Mouse (Mus musculus) olfactory bulb, adult 2 months (tissue): ENCODE data around the gene Tmem184b.

Experiments used
- CTCF ChIP-seq: fragments of 200-500 bp; IDR thresholded peaks from 2 replicates; pipeline ENCODE4 v1.5.1; 2012; ENCODE audit warnings: low read depth, mild to moderate bottlenecking, low read length, moderate library complexity; ENCODE audit not compliant: insufficient read depth
- POLR2A ChIP-seq: fragments of 200-500 bp; IDR thresholded peaks from 2 replicates; pipeline ENCODE4 v1.6.1; 2012; ENCODE audit warnings: mild to moderate bottlenecking, low read depth, low read length, moderate library complexity; ENCODE audit not compliant: insufficient read depth

DNA sequence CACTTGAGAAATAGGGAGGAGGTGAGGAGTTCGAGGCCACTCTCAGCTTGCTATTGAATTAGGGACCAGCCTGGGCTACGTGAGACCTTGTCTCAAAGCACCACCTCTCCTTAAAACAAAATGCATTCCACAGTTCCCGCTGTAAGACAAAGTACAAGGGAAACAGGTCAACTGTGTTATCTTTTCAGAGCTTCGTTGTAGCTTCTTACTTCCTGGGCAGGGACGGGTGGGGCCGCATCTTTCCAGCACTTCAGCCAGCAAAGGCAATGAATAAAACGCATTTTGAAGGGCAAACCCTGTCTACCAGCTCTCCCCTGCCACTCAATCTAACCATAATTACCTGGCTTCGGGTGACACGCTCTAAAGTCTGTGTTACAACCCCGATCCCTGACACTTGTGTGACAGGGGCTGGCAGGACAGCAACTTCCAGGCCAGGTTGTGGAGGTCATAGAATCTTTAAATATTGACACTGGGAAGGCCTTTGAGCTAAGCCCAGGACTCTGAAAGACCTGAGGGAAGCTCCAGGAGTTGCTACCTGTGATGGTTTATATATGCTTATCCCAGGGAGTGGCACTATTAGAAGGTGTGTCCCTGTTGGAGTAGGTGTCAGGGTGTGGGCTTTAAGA, 13.2 kb upstream of the Tmem184b start:
- TF ChIP-seq CTCF (no peak), POLR2A (no peak)
